Mouse (Mus musculus): Measurements from ENCODE around the gene Nt5dc2. TPM values are rescaled to one million over a fixed set of nuclear protein-coding genes. Genes with fewer than 3 reads are reported as not detected.

Gene Nt5dc2
- 10 to 100 TPM; 25.6 to 41.4 (median 36.6) TPM for total RNA-seq (2022)

- peak; percentile 76 for DNase-seq
These were observed at the start of gene Nt5dc2 for GRCm38 (mm10) chr14:31130236-31131220. Gene Nt5dc2 (plus strand): TSS chr14:31131053.

- DNase-seq, result no peak
These were observed 49.7 kb upstream of the Nt5dc2 start for GRCm38 (mm10) chr14:31081147-31081546.

- no peak for DNase-seq
These were observed 43.4 kb upstream of the Nt5dc2 start for GRCm38 (mm10) chr14:31087433-31087832.

GRCm38 (mm10) chr14:31088515-31088914 is 42.3 kb upstream of the Nt5dc2 start:
- DNase-seq, result no peak

GRCm38 (mm10) chr14:31089918-31090317 is 40.9 kb upstream of the Nt5dc2 start:
- no peak for DNase-seq

- DNase-seq, result no peak
These were observed 25.7 kb upstream of the Nt5dc2 start for GRCm38 (mm10) chr14:31105156-31105555.

- DNase-seq, result no peak
These were observed 20.2 kb upstream of the Nt5dc2 start for GRCm38 (mm10) chr14:31110613-31111012.

GRCm38 (mm10) chr14:31112187-31112586 is 18.7 kb upstream of the Nt5dc2 start:
- DNase-seq, result no peak

- DNase-seq, result no peak
These were observed 16.8 kb upstream of the Nt5dc2 start for GRCm38 (mm10) chr14:31114011-31114410.

- DNase-seq, result no peak
These were observed 15.3 kb upstream of the Nt5dc2 start for GRCm38 (mm10) chr14:31115522-31115921.

- DNase-seq, result no peak
These were observed 5.5 kb upstream of the Nt5dc2 start for GRCm38 (mm10) chr14:31125106-31126075.

- no peak for DNase-seq
These were observed 4.0 kb upstream of the Nt5dc2 start for GRCm38 (mm10) chr14:31126826-31127225.

- DNase-seq, result peak; percentile 57
These were observed 2.6 kb upstream of the Nt5dc2 start for GRCm38 (mm10) chr14:31128101-31128825.

GRCm38 (mm10) chr14:31128826-31129219 is 2.0 kb upstream of the Nt5dc2 start, which contains the start of gene Smim4:
Gene Smim4 (minus strand): TSS chr14:31128956.
- DNase-seq, result peak; percentile 97

GRCm38 (mm10) chr14:31129326-31130235 is 1.3 kb upstream of the Nt5dc2 start:
- no peak for DNase-seq

GRCm38 (mm10) chr14:31131272-31131821 is 494 bp downstream of the Nt5dc2 start:
- no peak for DNase-seq

GRCm38 (mm10) chr14:31132031-31132430 is 1.2 kb downstream of the Nt5dc2 start:
- DNase-seq, result no peak

GRCm38 (mm10) chr14:31132491-31132975 is 1.7 kb downstream of the Nt5dc2 start:
- DNase-seq, result no peak

- DNase-seq, result no peak
These were observed 2.3 kb downstream of the Nt5dc2 start for GRCm38 (mm10) chr14:31133023-31133665.
